8 mouse cellular contexts compared by ENCODE assay signal in the genomic region with DNA sequence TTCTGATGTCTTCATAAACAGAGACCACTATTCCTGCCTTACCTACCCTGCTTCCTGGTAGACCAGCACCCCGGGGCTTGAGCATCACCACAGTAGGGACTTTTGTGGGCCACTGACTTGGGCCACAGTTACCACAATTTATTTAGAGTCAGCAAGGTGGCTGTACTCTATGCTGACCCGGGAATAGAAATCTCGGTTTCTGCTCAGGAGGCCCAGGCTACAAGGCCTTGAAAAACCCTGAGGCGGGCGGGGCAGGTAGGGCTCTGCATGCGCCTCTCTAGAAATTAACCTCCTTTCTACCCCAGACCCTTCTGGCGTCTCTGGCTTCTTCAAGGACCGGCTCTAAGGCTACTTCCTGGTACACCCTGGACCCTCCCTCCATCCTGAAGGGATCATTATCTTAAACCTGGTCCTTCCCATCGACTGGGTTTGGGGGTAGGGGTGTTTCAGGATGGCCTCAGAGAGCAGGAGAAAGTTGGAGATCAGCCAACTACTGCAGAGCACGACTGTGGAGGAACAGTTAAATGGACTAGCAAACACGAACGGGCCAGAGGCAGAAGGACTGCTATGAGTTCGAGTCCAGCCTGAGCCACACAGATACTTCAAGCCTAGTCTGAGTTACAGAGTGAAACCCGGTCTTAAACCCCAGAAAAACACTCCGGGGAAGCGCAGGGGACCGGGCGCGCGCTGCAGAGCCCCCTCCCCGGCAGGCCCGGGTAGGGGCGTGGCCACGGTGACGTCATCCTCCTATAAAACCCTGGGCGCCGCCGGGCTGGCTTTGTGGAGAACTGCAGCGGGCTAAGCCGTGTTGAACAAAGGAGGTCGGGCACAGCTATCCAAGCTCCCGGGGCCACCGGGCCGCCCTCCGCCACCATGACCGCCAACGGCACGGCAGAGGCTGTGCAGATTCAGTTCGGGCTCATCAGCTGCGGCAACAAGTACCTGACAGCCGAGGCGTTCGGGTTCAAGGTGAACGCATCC. TPM values are rescaled to one million over a fixed set of nuclear protein-coding genes. Genes with fewer than 3 reads are reported as not detected.
DNase-seq lines count a peak whose midpoint lies in the region; ATAC-seq lines count a peak whose summit lies in the region.

Fscn1 (plus strand) TSS at position 768 of the 981 bp plus-strand sequence.

- 0 out of 2 replicates have a peak, but pooled peaks cover 7% of the 10 kb centered on the region for H3K36me3 ChIP-seq in intestine, embryonic 14.5 days (ENCODE audit: control insufficient read depth, insufficient read depth, low read length)

- intact Hi-C loops in gastrocnemius, postnatal 36 days (cut with DNase I), result no loop called here
- intact Hi-C loops in left cerebral cortex, postnatal 14 days (cut with DNase I), result loop anchor here (5.0 kb wide), 1 partner anchor 143 kb away; the partner anchor contains the start of gene Tnrc18

- H3K27ac ChIP-seq in intestine, embryonic 14.5 days (ENCODE audit: low read depth), result peak within 1 kb of the TSS; percentile 96

- peak; percentile 92 for DNase-seq in adrenal gland, postnatal 10 days
- DNase-seq in embryo, embryonic 10.5 days (ENCODE audit: low spot score), result peak; percentile 95
- peak; percentile 82 to 84 for DNase-seq in gastrocnemius, postnatal 36 days
- DNase-seq in intestine, embryonic 14.5 days (ENCODE audit: low spot score), result peak; percentile 99
- DNase-seq in left cerebral cortex, postnatal 14 days (ENCODE audit: low spot score in 2 of 2), result peak; percentile 89 to 95
- peak; percentile 94 for DNase-seq in mesoderm, embryonic 11.5 days (ENCODE audit: low read depth, low spot score)
- DNase-seq in skeletal muscle tissue, adult 2 months (ENCODE audit: low read depth, low spot score), result peak; percentile 54

- WGBS in intestine, embryonic 14.5 days, result 6% methylated on average over 44 of the region's 44 CpGs

- H3K4me3 ChIP-seq in intestine, embryonic 14.5 days (ENCODE audit: low read depth, low read length), result peak within 1 kb of the TSS; percentile 99

- peaks cover 21% of the 10 kb centered on the region for H3K4me1 ChIP-seq in intestine, embryonic 14.5 days (replicated peaks; ENCODE audit: control insufficient read depth, insufficient read depth, low read length)

- no peaks in the 10 kb centered on the region for H3K9me3 ChIP-seq in intestine, embryonic 14.5 days (ENCODE audit: control insufficient read depth, low read length)

- peak within 1 kb of the TSS; percentile 72 for H3K4me2 ChIP-seq in intestine, embryonic 14.5 days (ENCODE audit: low read length)

- no peaks in the 10 kb centered on the region for H3K27me3 ChIP-seq in intestine, embryonic 14.5 days (replicated peaks; ENCODE audit: control insufficient read depth, insufficient read depth, low read length)

- peak; percentile 71 for ATAC-seq in intestine, embryonic 14.5 days (replicated peaks; ENCODE audit: low FRiP score, low TSS enrichment, low read depth)
- ATAC-seq in activated CD4-positive, CD25-positive, alpha-beta regulatory T cell, adult 4 months, result no peak

- H3K9ac ChIP-seq in intestine, embryonic 14.5 days (ENCODE audit: low read length), result peak within 1 kb of the TSS; percentile 98

RNA-seq across cellular contexts. Expression of gene Fscn1, which starts in this region (rescaled TPM):
- total RNA-seq in adrenal gland, postnatal 10 days (2021), result 100 to 1,000 TPM in 1 of 2 experiments, 10 to 100 TPM in 1; 85.6 to 125 TPM
- 10 to 100 TPM in 1 of 2 experiments, 1 to 10 TPM in 1; 9.8 to 12.0 TPM for total RNA-seq in gastrocnemius, postnatal 36 days (2021)
- 230 and 247 TPM in 2 replicates for polyA plus RNA-seq in intestine, embryonic 14.5 days (2014; fragmentation: Nextera tagmentation; extraction: Ambion mirVana)
- total RNA-seq in left cerebral cortex, postnatal 14 days (2021), result 100 to 1,000 TPM; 408 to 429 TPM
- under 1 TPM; 0.26 to 0.42 TPM for polyA plus RNA-seq in activated CD4-positive, CD25-positive, alpha-beta regulatory T cell, adult 4 months (2017; shearing (Covaris generic))

Comparison
In these comparisons a context has a peak if more than half of its experiments do, and no peak if none do; other contexts are left out.
1. RNA of gene Fscn1 (total RNA-seq): 408 to 429 TPM in left cerebral cortex, postnatal 14 days and 85.6 to 125 TPM in adrenal gland, postnatal 10 days; 9.8 to 12.0 TPM in gastrocnemius, postnatal 36 days; every median in the first group is over 4 times any median in the second.
2. RNA of gene Fscn1 (polyA plus RNA-seq): 230 to 247 TPM in intestine, embryonic 14.5 days; 0.26 to 0.42 TPM in activated CD4-positive, CD25-positive, alpha-beta regulatory T cell, adult 4 months; every median in the first group is over 100 times any median in the second.
3. Peak in every context shown above with its lines, with median percentiles within 50 percentile points of each other: DNase-seq.